Mouse (Mus musculus) C2C12 (cell line): Measurements from ENCODE around the gene Mapk8ip3.

Experiments
- CTCF ChIP-seq: IDR thresholded peaks from one replicate; pipeline ENCODE4 v1.5.1; 2011; ENCODE audit not compliant: control insufficient read depth, insufficient read depth, insufficient read length
- USF1 ChIP-seq: IDR thresholded peaks from one replicate; pipeline ENCODE4 v1.6.1; 2011; ENCODE audit warnings: low read depth, mild to moderate bottlenecking, control low read depth, moderate library complexity

- TF ChIP-seq CTCF = peak; percentile 53
- TF ChIP-seq USF1 = no peak
Measured at GRCm38 (mm10) chr17:24881738-24882440, 54.9 kb downstream of the Mapk8ip3 start.
